Mouse (Mus musculus) spleen, adult 2 months (tissue): ENCODE results near the gene Yipf2.

Source experiments
- CTCF ChIP-seq: fragments of 200-500 bp; IDR thresholded peaks from 2 replicates; pipeline ENCODE4 v1.5.1; 2011; ENCODE audit warnings: mild to moderate bottlenecking, inconsistent platforms; ENCODE audit not compliant: insufficient read depth, insufficient read length, insufficient replicate concordance; ENCODE audit errors: extremely low read depth
- POLR2A ChIP-seq: fragments of 200-500 bp; IDR thresholded peaks from 2 replicates; pipeline ENCODE4 v1.6.1; 2011; ENCODE audit warnings: low read depth, low read length, inconsistent platforms

- no peak for TF ChIP-seq POLR2A
- TF ChIP-seq CTCF, result no peak
Observed at GRCm38 (mm10) chr9:21578226-21578625, 14.4 kb downstream of the Yipf2 start.
